Mouse (Mus musculus) right cerebral cortex, adult 2 months (tissue): ENCODE data around the gene Zfp706.

Experiments used
- DNase-seq, 2 experiments: peaks; one replicate each; pipeline ENCODE4 v3.0.0; 2021 to 2022; ENCODE audit warnings: low spot score in 2 of 2

The Zfp706 gene

GRCm38 (mm10) chr15:36979488-36980201 lies 27.9 kb downstream of the Zfp706 start:
- peak; percentile 79 for DNase-seq

GRCm38 (mm10) chr15:36979159-36979487 lies 28.4 kb downstream of the Zfp706 start:
- DNase-seq, result no peak

- DNase-seq, result peak; percentile 42 to 52
These were observed 29.8 kb downstream of the Zfp706 start for GRCm38 (mm10) chr15:36977823-36978222.

GRCm38 (mm10) chr15:36975690-36976089 lies 31.9 kb downstream of the Zfp706 start:
- DNase-seq, result no peak

GRCm38 (mm10) chr15:36975256-36975620 lies 32.3 kb downstream of the Zfp706 start:
- no peak for DNase-seq

GRCm38 (mm10) chr15:36974614-36975255 lies 32.8 kb downstream of the Zfp706 start:
- DNase-seq, result no peak

GRCm38 (mm10) chr15:36973714-36974113 lies 33.9 kb downstream of the Zfp706 start:
- no peak for DNase-seq

GRCm38 (mm10) chr15:36973290-36973689 lies 34.3 kb downstream of the Zfp706 start:
- no peak for DNase-seq

- DNase-seq, result no peak
These were observed 37.8 kb downstream of the Zfp706 start for GRCm38 (mm10) chr15:36969794-36970193.

- no peak for DNase-seq
These were observed 39.3 kb downstream of the Zfp706 start for GRCm38 (mm10) chr15:36968295-36968694.

GRCm38 (mm10) chr15:36967381-36968211 lies 40.0 kb downstream of the Zfp706 start:
- peak; percentile 93 to 95 for DNase-seq

GRCm38 (mm10) chr15:36966940-36967339 lies 40.6 kb downstream of the Zfp706 start:
- peak in 1 of 2 experiments; percentile 55 for DNase-seq

GRCm38 (mm10) chr15:36966466-36966865 lies 41.1 kb downstream of the Zfp706 start:
- DNase-seq, result peak in 1 of 2 experiments; percentile 43

GRCm38 (mm10) chr15:36965743-36966142 lies 41.8 kb downstream of the Zfp706 start:
- no peak for DNase-seq

GRCm38 (mm10) chr15:36962931-36963330 lies 44.6 kb downstream of the Zfp706 start:
- DNase-seq, result no peak

- no peak for DNase-seq
These were observed 46.7 kb downstream of the Zfp706 start for GRCm38 (mm10) chr15:36960876-36961237.

- peak; percentile 86 to 91 for DNase-seq
These were observed 47.3 kb downstream of the Zfp706 start for GRCm38 (mm10) chr15:36960010-36960875.

GRCm38 (mm10) chr15:36956221-36956620 lies 51.4 kb downstream of the Zfp706 start:
- no peak for DNase-seq

GRCm38 (mm10) chr15:36950258-36950657 lies 57.3 kb downstream of the Zfp706 start:
- DNase-seq, result no peak

GRCm38 (mm10) chr15:36948866-36949546 lies 58.6 kb downstream of the Zfp706 start:
- no peak for DNase-seq
